Mouse (Mus musculus): ENCODE results near the gene Naa16.

Naa16 gene

DNA sequence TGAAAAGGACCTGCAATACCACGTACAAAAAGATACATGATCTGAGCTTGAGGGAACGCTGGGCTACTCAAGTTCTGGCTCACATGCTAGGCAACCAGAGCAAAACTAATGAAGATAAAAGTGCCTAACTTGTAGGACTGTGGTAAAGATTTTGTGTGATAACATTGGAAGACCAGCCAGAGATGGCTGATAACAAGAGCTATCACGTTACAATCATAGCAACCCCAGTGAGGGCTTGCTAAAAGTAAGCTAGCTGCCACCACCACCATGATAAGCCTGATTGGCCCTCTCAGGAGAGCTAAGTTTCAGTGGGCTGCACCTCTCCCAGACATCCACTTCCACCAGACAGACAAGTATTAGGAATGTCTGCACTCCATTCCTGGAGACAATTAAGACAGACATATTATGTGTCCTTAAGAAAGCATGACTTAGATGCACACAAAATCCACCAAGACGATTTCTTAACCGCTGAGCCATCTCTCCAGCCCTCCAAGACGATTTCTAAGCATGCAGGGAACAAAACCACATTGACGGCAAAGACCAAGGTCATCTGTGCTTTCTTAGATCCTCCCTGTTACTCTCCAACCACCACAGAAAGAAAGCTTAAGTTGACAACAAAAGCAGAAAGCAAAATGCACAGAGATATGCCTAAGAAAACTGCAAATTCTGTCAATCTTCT is 92.1 kb downstream of the Naa16 start:
- DNase-seq (ENCODE audit: low spot score in 2 of 2) = no peak

DNA sequence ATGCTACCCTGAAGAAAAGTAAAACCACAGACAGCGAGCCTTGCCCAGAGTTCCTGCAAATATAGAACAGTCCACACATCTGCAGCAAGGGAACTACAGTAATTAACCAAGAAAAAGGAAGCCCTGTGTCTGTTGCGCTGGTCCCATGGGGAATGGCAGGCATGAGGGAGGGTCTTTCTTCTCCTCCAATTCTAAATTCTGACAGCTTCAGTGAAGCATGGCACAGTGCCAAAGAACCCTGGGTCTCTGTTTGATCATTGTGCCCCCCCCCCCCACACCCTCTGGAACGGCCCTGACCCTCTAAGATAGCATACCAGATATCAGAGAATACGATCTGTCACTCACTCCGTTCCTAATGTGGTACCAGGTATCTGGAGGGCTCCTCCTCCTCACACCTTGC is 93.7 kb downstream of the Naa16 start:
- DNase-seq (ENCODE audit: low spot score in 2 of 2) = no peak

DNA sequence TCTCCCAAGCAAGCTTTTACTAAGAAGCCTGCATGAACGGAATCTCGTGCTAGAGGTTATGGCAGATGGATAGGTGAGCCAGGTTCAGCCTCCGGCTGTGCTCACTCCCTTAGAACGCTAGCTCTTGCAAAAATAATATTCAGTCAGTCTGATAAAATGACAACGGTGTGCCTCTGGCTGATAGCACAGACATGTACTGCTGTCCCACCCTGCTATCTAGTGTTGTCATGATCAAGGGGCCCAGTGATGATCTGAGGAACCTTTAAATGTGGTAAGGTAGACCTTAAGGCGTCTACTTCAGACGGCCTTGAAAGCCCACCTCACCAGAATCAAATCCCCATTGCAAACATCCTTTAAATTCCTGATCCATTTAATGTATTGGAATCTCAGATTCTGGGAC is 94.4 kb downstream of the Naa16 start:
- DNase-seq (ENCODE audit: low spot score in 2 of 2) = no peak

DNA sequence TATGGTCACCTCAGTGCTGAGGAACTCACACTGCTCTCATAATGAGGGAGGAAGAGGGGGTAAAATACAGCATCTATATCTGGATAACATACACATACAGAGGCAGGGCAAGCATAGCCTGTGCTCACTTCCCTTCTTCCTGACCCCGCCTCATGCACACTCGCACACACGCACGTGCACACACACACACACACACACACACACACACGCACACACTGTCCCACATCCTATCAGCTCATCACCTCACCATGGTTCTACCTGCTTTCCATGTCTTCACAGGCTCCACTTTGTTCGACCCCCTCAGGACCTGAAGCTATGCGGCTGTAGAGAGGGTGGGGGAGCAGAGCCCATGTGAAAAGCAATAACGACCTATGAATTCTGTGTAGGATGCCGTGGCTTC is 95.0 kb downstream of the Naa16 start:
- DNase-seq (ENCODE audit: low spot score in 2 of 2) = no peak

DNA sequence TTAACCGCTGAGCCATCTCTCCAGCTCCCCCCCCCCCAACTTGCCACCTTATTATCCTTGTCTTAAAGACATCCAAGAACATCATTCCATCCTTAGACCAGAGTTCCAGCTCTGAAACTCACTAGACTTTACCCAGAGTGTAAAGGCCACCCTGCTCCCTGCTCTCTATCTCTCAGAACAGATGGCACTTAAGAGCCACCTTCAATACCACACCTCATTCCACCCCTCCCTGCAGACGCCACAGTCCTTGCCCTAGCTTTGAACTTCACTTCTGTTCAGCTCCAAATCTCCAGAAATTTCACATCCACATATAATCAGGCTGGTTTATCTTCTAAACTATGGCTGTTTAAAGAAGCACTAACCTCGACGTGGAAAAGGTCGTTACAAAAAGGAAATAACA is 95.6 kb downstream of the Naa16 start:
- no peak for DNase-seq (ENCODE audit: low spot score in 2 of 2)

DNA sequence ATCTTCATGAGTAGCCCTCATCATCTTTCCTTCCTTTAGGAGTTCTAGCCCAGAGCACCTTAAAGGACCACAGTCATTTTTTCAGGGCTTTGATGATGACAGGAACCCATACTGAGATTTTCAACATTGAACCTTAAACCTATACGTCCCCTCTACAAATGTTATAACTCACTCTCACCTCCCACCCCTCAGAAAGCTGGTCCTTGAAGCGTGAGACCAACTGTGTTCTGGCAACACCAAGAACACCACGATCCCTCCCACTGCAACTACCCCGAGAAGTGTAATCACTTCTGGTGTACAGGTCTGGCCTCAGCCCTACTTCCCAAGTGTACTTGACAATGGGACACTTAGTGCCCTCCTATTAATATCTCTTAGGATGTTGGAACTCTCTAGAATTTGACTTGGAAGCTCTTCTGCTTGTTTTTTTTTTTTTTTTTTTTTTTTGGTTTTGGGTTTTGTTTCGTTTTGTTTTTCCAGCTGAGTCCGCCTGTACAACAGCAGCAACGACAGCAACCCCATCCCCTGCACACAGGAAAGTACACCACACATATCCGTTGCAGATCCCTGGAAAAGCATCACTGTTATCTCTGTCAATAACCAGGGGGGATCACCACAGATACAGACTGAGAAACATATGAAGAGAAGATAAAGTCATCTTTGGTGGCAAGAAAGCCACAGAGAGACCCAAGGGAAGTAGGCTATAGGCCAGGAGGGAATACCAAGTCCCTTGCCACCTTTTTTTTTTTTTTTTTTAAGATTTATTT is 96.3 kb downstream of the Naa16 start:
- no peak for DNase-seq (ENCODE audit: low spot score in 2 of 2)

DNA sequence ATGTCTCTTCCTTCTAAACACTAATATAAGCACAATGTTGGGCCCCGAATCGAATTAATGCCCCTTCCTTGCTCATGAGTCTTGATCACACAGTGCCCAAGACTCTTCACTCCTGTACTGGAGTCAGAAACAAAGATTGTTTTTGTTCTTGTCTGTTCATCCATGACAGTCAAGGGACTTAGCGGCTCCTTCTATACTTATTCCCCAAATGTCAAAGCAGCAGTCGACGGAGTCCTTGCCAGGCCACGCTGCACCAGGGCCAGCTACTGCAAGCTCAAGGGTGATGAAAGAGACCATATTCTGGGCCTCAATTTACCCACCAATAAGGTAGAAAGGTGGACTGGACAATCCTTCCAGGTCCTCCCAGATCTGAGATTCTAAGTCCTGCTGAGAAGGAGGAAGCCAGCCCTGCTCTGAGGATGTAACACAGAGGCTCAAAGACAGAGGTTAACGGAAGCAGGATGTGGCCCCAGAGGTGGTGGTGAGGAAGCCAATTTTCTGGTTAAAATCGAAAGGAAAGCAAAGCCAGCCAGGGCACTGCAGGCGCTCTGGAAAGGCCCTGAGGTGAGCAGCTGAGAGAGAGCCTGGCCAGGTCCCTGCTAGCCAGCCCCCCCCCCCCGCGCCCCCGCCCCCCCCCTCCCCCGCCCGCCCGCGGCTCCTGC is 97.3 kb downstream of the Naa16 start:
- DNase-seq (ENCODE audit: low spot score in 2 of 2) = peak; percentile 76 to 81

DNA sequence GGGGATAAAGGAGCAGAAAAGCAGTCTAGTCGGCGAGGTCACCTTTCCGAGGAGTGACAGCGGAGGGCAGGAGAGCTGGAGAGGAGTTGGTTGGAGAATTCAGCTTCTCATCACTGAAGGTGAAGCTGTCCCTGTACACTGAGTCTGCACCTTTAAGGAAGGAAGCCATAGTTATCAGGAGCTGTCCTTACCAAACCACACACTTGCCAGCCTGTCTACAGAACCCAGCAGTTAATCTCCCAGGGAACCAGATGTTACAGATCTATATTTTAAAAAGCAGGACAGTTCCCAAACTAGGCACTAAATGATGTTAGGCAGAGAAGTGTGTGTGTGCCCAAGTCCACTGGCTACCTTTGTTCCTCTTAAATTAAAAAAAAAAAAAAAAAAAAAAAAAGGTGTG is 98.9 kb downstream of the Naa16 start:
- no peak for DNase-seq (ENCODE audit: low spot score in 2 of 2)

DNA sequence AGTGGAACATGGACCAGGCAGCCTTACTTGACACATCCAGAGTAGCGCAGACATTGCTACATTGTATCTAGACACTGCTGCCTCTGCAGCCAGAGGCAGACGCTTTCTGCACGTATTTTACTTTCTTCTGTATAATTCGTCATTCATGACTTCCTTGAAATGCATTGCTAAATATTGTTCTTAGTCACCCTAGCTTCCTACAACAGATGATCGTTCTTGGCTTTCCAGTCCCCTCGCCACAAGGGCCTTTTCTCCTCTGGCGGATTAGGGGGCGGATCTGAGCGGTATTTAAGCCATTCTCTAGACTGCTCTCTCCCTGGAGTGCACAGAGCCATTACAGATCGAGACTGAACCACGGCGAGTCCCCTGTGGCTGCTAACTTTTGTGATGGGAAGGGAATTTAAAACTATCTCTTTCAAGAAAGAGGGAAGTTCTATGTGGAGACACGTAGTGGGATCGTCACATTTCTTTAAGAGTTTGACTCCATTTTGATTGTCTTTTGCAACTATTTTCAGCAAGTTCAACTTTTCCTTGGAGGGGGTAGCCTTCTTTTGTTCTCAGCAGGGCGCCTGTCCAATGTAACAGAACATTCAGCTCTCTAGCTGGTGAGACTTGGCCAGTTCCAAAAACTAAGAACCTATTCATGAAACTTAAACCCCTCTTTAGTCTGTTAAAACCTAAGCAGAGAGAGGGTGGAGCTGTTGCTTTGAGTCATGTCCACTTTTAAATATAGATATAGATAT is 99.7 kb downstream of the Naa16 start:
- no peak for DNase-seq (ENCODE audit: low spot score in 2 of 2)

DNA sequence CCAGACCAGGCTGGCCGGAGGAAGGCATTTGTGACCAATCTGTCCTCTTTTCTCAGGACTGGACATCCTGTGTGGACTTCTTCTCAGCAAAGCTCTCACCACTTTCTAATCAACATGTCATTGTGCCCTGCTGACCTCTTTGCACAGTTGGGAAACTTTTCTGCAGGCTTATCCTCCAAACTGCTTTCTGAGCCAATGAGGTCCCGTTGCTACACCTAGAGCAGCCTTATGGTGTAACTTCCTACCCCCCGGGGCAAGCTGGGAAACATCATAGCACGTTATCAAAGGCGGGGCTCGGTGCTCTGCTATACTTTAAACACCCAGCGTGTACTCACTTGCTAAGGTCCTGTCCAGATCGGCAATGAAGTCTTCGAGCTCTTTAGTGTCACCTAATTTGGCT is 100.7 kb downstream of the Naa16 start:
- no peak for DNase-seq (ENCODE audit: low spot score in 2 of 2)

DNA sequence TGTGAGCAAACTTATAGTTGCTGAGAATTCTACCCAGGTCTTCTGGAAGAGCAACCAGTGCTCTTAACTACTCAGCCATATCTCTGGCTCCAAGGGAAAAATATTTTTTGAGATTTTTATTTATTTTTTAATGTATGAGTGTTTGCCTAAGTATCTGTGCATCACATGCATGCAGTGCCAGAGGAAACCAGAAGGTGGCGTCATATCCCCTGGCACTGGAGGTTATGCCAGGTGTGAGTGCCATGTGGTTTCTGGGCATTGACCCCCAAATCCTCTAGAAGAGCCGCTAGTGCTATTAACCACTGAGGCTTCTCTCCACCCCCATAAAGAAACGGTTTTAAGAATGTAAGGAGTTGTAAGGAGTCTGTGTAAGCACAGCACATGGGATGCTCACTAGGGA is 102.3 kb downstream of the Naa16 start:
- peak; percentile 54 to 69 for DNase-seq (ENCODE audit: low spot score in 2 of 2)

DNA sequence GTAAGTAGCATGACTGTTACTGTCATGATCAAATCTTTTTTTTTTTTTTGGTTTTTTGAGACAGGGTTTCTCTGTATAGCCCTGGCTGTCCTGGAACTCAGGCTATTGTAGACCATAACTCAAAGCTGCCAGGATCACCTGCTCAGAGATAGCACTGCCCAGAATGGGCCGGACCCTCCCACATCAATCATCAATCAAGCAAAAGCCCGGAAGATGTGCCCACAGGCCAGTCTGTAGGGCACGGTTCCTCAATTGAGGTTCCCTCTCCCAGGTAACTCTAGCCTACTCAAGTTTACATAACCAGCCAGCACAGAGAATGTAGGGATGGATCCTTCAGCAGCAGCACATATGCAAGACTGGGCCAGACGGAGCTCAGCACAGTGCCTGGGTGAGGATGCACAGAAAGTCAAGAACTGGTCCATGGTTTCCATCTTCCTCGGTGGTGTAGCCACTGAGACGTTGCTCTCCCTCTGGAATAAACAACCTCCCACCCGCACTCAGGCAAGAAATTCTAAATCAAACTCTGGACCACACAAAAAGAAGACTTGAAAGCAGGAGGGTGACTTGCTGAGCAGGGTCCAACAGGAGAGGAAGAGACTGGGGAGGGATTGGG is 103.2 kb downstream of the Naa16 start:
- DNase-seq (ENCODE audit: low spot score in 2 of 2) = no peak

DNA sequence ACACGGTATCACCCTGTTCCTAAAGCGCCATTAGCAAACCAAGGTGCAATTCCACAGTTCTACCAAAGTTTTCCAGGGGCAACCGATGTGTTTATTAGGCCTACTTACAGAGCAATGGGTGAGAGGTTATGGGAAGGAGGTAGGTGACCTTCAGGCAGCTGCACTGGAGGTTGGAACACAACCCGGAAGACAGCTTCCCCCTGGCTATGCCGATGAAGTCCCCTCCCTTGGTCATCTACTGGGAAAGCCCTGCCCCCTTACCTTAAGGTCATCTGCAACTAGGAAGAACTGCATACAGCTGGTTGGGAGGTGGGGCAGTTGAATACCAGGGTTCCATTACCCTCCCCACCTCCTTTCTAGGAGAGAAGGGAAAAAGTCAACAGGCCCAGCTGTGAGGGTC is 105.0 kb downstream of the Naa16 start:
- no peak for DNase-seq (ENCODE audit: low spot score in 2 of 2)

DNA sequence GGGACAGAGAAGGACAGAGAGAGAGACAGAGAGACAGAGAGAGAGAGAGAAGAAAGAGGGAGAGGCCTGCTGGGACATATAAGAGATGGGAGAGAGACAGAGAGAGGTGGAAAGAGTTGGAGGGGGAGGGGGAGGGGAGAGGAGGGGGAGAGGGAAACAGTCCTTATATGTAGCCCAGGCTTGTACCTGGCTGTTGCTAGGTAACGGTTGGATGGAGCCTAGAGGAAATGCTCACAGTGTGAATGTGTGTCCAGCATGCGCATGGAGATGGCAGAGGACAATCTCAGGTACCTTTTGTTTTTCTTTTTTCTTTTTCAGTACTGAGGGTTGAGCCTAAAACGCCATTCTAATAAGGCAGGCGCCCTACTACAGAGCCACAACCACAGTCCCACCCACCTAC is 106.0 kb downstream of the Naa16 start:
- DNase-seq (ENCODE audit: low spot score in 2 of 2) = no peak

DNA sequence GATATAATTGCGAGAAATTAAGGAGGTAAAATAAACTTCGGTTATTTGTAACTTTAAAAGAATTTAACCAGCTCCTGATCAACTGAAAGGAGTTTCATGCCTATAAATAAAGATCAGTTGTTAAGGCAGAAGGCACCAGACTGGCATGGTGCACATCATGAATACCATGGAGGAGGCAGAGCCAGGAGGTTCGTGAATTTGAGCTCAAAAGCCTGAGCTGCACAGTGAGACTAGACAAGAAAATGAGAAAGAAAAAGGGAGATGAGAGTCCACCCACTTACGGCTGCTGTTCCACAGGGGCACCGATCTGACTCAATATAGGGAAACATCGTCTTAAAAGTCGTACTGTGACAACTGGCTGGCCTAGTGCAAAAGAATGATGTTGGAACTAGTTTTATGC is 106.6 kb downstream of the Naa16 start:
- no peak for DNase-seq (ENCODE audit: low spot score in 2 of 2)

DNA sequence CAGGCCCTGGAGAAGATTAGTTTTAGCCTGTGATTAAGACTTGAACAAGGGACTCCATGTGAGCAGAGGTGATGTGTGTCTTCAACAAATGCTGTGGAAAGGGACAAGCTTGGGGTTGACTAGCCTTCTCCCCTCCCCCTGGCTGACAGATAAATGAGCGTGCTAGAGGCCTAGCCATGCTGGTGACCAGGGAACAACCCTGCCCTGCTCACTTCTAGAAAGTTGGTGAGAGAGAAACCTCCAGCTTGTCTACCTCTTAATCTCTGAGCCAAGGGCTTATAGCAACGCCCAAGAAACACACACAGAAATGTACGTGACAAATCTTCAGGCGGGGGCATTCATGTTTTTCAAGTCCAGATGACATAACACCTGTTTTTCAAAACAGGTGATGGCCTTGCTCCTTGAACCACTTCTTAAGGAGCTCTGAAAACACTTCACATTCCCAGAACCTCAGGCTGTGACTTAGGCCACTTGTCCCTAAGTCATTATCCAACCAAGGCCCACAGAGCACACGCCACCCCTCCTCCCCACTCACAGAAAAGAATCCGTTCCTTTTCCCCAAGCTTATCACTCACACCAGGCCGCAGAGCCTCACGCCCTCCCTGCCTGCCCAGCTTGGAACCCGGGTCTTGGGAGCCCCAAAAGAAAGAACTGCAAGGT is 108.6 kb downstream of the Naa16 start:
- no peak for DNase-seq (ENCODE audit: low spot score in 2 of 2)

DNA sequence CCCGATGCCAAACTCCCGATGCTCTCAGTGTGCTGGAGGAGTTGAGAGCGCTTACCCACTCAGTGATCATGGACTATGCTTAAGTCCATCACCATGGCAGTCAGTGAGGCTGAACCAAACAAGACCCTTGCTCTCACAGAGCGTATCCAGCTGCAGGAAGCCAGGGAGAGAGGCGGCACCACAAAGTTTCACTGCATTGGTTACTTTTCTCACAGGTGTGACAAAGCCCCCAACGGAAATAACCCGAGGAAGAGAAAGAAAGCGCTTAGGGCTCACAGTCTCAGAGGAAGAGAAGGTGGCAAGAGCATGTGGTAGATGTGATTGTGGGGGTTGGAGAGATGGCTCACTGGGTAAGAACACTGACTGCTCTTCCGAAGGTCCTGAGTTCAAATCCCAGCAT is 110.1 kb downstream of the Naa16 start:
- DNase-seq (ENCODE audit: low spot score in 2 of 2) = no peak

DNA sequence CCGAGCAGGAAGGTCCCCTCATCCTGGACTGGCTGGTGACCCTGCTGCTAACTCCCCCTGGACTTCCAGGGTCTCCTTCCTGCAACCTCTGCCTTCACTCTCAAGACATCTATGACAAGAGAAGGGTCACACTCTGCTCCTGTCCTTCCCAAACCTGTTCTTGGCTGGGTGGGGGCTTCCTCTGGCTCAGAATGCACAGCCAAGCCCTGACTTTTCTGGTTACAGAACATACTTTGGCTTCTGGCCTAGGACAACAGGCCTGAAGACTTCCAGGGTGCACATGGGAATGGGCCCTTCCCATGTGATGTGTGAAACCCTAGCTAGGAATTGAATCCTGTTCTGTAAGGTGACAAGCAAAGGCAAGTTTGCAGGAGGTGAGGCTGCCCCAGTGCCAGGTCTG is 111.1 kb downstream of the Naa16 start:
- DNase-seq (ENCODE audit: low spot score in 2 of 2) = no peak

DNA sequence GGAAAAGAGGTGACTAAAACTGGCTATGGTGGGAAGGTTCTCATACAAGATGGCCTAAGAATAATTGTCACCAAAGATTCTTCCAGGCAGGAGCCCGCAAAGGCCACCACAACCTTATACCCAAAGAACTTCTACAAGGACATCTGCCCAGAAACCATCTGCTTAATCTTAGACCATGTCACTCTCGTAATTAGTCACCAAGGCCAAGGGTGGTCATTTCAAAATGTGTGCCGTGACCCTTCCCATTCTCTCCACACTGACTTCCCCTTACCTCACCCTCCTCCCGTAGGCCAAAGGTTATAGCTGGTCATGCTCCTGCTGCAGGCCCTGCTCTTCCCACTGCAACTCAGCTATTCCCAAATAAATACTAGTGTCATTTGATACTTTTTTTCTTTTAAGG is 111.7 kb downstream of the Naa16 start:
- DNase-seq (ENCODE audit: low spot score in 2 of 2) = no peak

DNA sequence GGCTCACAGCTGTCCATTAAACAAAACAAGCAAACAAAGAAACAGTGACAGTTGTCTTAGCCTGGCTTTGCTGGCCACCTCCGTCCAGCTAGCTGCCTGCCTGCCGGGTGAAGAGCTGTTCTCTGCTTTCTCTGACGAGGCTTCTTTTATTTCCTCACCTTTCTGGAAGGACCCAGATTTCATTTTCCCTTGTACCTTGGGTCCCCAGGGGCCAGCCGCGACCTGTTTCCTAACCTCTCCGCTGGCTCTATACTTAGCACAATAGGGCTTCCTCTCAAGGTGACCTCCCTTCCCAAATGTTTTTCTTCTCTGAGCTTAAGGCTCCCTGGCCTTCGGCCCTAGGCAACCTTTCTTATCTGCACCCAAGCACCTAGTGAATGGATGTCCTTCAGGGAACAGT is 112.7 kb downstream of the Naa16 start:
- DNase-seq (ENCODE audit: low spot score in 2 of 2) = no peak

DNA sequence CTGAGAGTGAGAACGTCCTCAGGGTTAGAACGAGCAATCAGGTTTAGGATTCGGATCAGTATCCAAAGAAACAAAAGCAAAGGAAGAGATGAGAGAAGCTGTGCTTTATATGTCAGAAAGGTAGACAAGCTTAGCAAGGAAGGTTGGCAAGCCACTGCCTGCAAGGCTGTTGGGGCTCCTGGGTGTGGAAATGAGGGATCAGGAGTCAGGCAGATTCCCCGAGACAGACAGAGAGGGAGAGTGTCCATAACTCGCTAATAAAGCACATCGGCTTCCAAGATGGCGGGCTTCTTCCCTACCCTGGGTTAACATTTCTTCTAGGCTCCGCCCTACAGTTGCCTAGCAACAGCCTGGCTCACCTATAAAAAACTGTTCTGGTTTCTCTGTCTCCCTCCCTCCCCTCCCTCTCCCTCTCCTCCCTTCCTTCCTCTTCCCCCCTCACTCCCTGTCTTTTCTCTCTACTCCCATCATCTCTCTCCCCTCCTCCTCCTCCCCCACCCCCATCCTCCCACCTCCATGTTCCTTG is 114.6 kb downstream of the Naa16 start:
- DNase-seq (ENCODE audit: low spot score in 2 of 2) = no peak

Measured in natural killer cell, adult 2 months (primary cell).